14 mouse cellular contexts compared by ENCODE assay signal in genomic region chr4:62629461-62629860, GRCm38 (mm10).
DNase-seq lines count a peak whose midpoint lies in the region; ATAC-seq and TF ChIP-seq lines count a peak whose summit lies in the region.
"Had no signal": no experiment of that assay in that cellular context is flagged by ENCODE, and none has a peak within 500 bp of the region (broad histone marks: within the 10 kb centered on the region; RNA-seq: fewer than 3 reads in every experiment).

No protein-coding gene starts in this region.

- H3K27me3 ChIP-seq in hindbrain, embryonic 12.5 days, result no peaks in the 10 kb centered on the region
- H3K27me3 ChIP-seq in hindbrain, postnatal 0 days (ENCODE audit: insufficient read depth, low read length), result no peaks in the 10 kb centered on the region
- no peaks in the 10 kb centered on the region for H3K27me3 ChIP-seq in thymus, adult 2 months (ENCODE audit: control insufficient read depth, insufficient read depth, low read length)
- no peaks in the 10 kb centered on the region for H3K27me3 ChIP-seq in stomach, embryonic 16.5 days (ENCODE audit: control insufficient read depth, insufficient read depth, low read length)

- no peak overlapping the region for H3K4me3 ChIP-seq in hindbrain, embryonic 12.5 days
- H3K4me3 ChIP-seq in hindbrain, postnatal 0 days (ENCODE audit: low read length), result no peak overlapping the region
- no peak overlapping the region for H3K4me3 ChIP-seq in thymus, adult 2 months (ENCODE audit: control insufficient read depth, insufficient read depth, low read length)
- H3K4me3 ChIP-seq in stomach, embryonic 16.5 days (replicated peaks; ENCODE audit: low read length), result no peak overlapping the region

- WGBS in hindbrain, embryonic 12.5 days, result 52% methylated on average over 9 of the region's 9 CpGs
- WGBS in hindbrain, postnatal 0 days, result 67% methylated on average over 9 of the region's 9 CpGs
- WGBS in thymus, adult 2 months, result 62% methylated on average over 9 of the region's 9 CpGs
- WGBS in stomach, embryonic 16.5 days, result 59% methylated on average over 9 of the region's 9 CpGs

- no peak for ATAC-seq in hindbrain, embryonic 12.5 days (ENCODE audit: low FRiP score)
- ATAC-seq in hindbrain, postnatal 0 days, result no peak
- peak; percentile 70 to 80 for ATAC-seq in hematopoietic stem cell, adult 5-6 weeks (replicated peaks in 1 of 2; ENCODE audit: insufficient read depth in 1 of 2, low FRiP score in 2 of 2, low TSS enrichment in 1 of 2, low read depth in 1 of 2, poor library complexity in 2 of 2, severe bottlenecking in 2 of 2)
- no peak for ATAC-seq in stomach, embryonic 16.5 days (ENCODE audit: insufficient read depth, low FRiP score)
- no peak for ATAC-seq in activated CD4-positive, CD25-positive, alpha-beta regulatory T cell, adult 4 months

- TF ChIP-seq CTCF in hindbrain, postnatal 0 days (IDR thresholded peaks at IDR 0.05; ENCODE audit: low read depth), result no peak
- TF ChIP-seq CTCF in thymus, adult 2 months (IDR thresholded peaks at IDR 0.05; ENCODE audit: borderline replicate concordance, control insufficient read depth, extremely low read depth, insufficient read depth, low read length, poor library complexity), result no peak

- TF ChIP-seq POLR2A in thymus, adult 2 months (IDR thresholded peaks at IDR 0.05; ENCODE audit: control insufficient read depth, extremely low read depth, insufficient read depth, low read length, poor library complexity), result no peak

- H3K36me3 ChIP-seq in hindbrain, embryonic 12.5 days, result no peaks in the 10 kb centered on the region; the same call in 1 of the 2 replicates
- H3K36me3 ChIP-seq in hindbrain, postnatal 0 days (ENCODE audit: insufficient read depth, low read length), result no peaks in the 10 kb centered on the region
- no peaks in the 10 kb centered on the region for H3K36me3 ChIP-seq in thymus, adult 2 months (ENCODE audit: control insufficient read depth, insufficient read depth, low read length)
- H3K36me3 ChIP-seq in stomach, embryonic 16.5 days (ENCODE audit: control insufficient read depth, insufficient read depth, low read length), result no peaks in the 10 kb centered on the region

- H3K4me1 ChIP-seq in hindbrain, embryonic 12.5 days, result peaks cover 53% of the 10 kb centered on the region
- H3K4me1 ChIP-seq in hindbrain, postnatal 0 days (ENCODE audit: insufficient read depth, low read length), result peaks cover 8% of the 10 kb centered on the region
- H3K4me1 ChIP-seq in thymus, adult 2 months (replicated peaks; ENCODE audit: control insufficient read depth, insufficient read depth, low read length), result peaks cover 41% of the 10 kb centered on the region
- H3K4me1 ChIP-seq in stomach, embryonic 16.5 days (ENCODE audit: control insufficient read depth, insufficient read depth, low read length), result peaks cover 63% of the 10 kb centered on the region

- H3K9me3 ChIP-seq in hindbrain, embryonic 12.5 days (replicated peaks), result no peaks in the 10 kb centered on the region
- no peaks in the 10 kb centered on the region for H3K9me3 ChIP-seq in hindbrain, postnatal 0 days (ENCODE audit: low read length)
- no peaks in the 10 kb centered on the region for H3K9me3 ChIP-seq in stomach, embryonic 16.5 days (replicated peaks; ENCODE audit: control insufficient read depth, low read length)

- no peak overlapping the region for H3K9ac ChIP-seq in hindbrain, embryonic 12.5 days
- H3K9ac ChIP-seq in hindbrain, postnatal 0 days (replicated peaks; ENCODE audit: low read length), result no peak overlapping the region
- 0 out of 2 replicates have a peak overlapping the region, but pooled peaks have one; percentile 7 for H3K9ac ChIP-seq in stomach, embryonic 16.5 days (ENCODE audit: low read length)

- no peak overlapping the region for H3K4me2 ChIP-seq in hindbrain, embryonic 12.5 days (replicated peaks)
- no peak overlapping the region for H3K4me2 ChIP-seq in hindbrain, postnatal 0 days (ENCODE audit: low read depth, low read length)
- H3K4me2 ChIP-seq in stomach, embryonic 16.5 days (ENCODE audit: low read depth, low read length), result no peak overlapping the region

- DNase-seq in hindbrain, postnatal 0 days (ENCODE audit: low spot score), result no peak
- no peak for DNase-seq in thymus, adult 2 months
- no peak for DNase-seq in thymus, postnatal 14 days
- DNase-seq in frontal cortex, postnatal 25 days (ENCODE audit: low spot score in 2 of 2), result no peak
- DNase-seq: adrenal gland, adult 2 months; cerebellum, adult 9-11 months; kidney, adult 11 months; layer of hippocampus, postnatal 36 days; lung, adult 2 months; right cerebral cortex, postnatal 4 days had no signal

- peak overlapping the region; percentile 17; the same call in 1 of the 2 replicates for H3K27ac ChIP-seq in hindbrain, embryonic 12.5 days
- H3K27ac ChIP-seq in hindbrain, postnatal 0 days, result no peak overlapping the region
- H3K27ac ChIP-seq in thymus, adult 2 months (ENCODE audit: control insufficient read depth, insufficient read depth, low read length), result peak overlapping the region; percentile 1; the same call in 1 of the 2 replicates
- H3K27ac ChIP-seq in stomach, embryonic 16.5 days (ENCODE audit: low read length), result peak overlapping the region; percentile 47; the same call in 1 of the 2 replicates

Comparison
In these comparisons a context has a peak if more than half of its experiments do, and no peak if none do; other contexts are left out.
1. ATAC-seq: peak in hematopoietic stem cell, adult 5-6 weeks (2 of 2); none in hindbrain, embryonic 12.5 days (single experiment), hindbrain, postnatal 0 days (single experiment), stomach, embryonic 16.5 days (single experiment) and activated CD4-positive, CD25-positive, alpha-beta regulatory T cell, adult 4 months (single experiment).